Mouse (Mus musculus) adrenal gland, adult 8-10 months (tissue): ENCODE data around the gene Gm17268. TPM values are rescaled to one million over a fixed set of nuclear protein-coding genes. Genes with fewer than 3 reads are reported as not detected.
A peak's percentile ranks its signal among the peaks of the same experiment; 100 is the strongest.

Experiments
- DNase-seq: peaks from one replicate; pipeline ENCODE4 v3.0.0; 2022
- total RNA-seq, 4 experiments: library from RNA; stranded (reverse); gene quantifications; 2 replicates each; pipeline ENCODE4 v1.2.4; 2022

Gm17268 gene
- total RNA-seq = not detected

DNA sequence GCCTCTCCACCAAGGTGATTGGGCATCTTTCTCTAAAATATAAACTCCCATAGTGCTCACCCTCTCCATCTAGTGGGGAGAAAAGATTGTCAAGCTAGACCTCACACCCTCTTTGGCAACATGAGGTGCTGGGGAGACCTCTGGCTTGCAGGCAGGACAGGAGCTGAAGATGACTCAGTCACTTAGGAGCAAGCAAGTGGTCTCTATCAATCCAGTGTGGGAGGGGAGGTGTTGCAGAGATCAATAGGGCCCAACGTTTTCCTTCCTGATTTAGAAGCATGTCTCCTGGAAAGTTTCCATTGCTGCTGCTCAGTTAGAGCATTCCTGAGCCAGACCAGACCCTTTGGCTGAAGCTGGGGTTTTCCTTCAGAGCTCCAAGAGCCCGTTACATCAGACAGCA lies at the start of gene Gm17268:
Gene Gm17268 (minus strand): TSS at position 28 of the 400 bp plus-strand sequence.
- DNase-seq = no peak

DNA sequence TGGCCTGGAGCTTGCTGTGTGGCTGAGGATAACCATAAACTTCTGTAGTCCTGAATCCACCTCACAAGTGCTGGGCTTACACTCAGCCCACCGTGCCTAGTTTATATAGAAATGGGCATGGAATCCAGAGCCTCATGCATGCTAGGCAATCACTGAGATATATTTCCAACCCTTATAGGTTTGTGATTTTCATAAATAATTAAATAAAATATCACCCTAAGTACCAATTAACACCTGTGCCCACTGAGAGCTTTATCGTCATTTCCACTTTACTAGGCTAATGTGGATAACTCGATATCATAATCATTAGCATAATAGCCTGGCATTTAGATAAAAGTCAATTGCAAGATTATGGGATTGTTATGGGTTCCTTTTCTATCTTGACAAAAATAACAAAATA lies 46.0 kb upstream of the Gm17268 start:
- no peak for DNase-seq

DNA sequence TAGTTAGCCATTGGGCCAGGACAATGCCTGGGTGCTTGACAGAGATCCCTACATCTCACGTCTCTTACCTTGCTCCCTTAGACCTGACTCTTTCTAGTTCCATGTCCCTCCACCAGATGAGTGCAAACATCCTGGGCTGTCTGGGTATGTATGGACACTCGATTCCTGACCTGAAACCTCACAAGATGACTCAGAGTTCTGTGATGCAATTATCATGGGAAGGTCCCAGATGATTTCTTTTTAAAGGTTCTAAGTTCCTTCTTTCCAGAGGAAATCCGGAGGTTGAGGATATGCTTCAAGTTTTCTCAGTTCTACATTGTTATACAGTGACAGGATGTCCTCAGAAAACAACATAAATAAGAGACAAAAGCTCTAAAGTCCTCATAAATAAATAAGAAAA lies 42.5 kb upstream of the Gm17268 start:
- DNase-seq = no peak

DNA sequence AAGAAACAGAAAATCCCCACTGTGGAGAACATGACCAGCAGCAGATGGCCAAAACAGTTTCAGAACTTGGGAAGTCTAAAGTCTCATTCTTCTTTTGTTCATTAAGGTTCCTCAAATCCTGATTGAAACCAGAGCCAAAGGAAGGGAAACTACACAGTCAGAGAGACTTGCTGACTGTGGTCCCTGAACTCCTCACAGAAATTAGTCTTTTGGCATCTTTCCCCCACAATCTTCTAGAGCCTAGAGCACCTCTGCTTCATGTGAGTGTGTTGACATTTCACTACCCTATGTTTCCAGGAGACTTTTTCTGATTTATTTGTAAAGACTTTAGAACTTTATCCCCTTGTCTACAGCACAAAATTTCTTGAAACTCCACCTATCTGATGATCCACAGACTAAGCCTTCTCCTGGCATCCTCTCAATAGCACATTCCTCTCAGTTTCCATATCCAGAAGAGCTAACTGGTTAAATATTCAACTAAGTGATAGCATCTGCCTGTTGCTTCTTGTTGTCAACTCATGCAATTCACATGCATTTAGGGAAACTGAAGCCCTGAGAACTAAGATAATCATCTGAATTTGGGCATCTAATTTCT lies 39.9 kb upstream of the Gm17268 start:
- no peak for DNase-seq

DNA sequence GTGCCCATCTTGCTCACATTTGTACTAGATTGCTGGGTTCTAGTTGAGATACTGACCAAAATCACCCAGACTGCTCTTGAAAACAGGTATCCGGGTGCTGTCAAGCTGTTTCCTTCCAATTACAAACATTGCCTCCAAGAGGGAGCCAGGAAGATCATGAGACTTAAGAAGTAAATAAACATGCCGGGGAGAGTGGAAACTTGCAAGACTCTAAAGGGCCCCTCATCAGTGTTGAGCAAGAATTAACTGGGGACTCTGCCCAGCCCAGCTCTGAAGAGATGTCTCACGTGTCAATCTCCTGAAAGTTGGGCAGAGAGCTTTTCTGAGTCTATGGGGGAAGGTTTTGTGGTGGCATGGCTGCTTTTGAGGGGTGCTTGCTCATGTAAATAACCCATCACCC lies 38.7 kb upstream of the Gm17268 start:
- no peak for DNase-seq

DNA sequence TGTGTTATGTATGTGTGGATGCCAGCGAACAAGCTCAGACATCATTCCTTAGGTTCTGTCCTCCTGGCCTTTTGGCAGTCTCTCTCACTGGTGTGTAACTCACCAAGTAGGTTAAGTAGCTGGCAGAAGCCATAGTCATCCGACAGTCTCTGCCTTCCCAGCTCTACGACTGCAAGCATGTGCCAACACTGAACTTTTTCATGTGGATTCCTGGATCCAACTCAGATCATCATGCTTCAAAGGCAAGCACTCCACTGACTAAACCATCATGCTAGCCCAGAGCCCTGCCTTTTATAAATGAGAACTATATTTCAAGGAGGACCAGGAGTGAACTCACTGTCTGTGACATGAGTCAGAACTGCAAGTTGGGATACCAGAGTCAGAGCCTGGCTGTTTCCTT lies 35.3 kb upstream of the Gm17268 start:
- no peak for DNase-seq

DNA sequence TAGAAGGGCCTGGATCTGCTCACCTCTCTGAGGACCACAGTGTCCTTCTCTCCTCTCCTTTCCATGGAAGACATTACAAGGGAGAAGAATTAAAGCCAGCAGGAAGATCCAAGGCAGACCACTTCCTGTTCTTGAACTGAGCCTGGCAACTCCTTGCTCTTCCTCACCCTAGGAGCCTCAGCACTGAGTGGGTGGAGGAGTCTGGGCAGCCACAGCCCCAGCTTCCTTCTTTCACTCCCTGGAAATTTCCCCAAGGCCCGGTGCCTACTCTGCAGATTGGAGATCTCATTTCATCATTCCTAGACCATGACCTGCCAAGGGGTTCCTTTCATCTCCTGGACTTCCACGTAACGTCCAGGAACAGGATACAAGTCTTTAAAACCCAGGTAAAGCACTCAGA lies 34.6 kb upstream of the Gm17268 start:
- DNase-seq = no peak

DNA sequence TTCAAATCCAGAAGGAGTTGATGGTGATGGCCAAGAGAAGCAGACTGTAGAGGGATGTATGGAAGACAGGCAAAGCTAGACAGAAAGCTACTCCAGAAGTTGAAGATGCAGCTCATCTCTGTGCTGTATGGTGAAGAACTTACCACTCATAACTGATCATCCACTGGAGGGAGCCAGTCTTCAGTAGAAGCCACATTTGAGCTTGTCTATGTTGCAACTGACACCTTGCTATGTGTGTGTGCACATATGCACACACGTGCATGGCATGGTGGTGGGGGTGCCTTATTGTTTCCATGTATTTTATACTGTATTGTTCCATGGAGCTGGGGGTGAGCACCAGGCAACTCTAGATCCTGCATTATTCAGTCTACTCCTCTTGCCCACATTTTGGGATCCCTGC lies 34.0 kb upstream of the Gm17268 start:
- DNase-seq = no peak

DNA sequence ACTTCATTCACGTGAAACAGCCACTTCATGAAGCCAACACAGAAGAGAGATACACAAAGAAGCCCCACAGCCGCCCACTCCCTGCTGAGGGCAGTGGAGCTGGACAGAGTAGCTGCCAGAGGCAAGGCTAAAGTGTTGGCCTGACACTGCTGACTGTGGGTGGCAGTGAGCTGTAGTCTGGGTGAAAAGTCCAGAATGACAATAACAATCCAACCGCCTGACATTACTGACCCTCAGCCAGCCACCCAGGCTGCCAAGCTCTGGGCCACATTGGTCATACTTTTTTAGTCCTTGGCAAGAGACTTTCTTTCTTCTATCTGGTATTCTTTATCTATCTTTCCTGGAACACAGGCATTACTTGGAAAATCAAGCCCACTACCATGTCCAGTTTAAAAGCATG lies 32.7 kb upstream of the Gm17268 start:
- DNase-seq = no peak

DNA sequence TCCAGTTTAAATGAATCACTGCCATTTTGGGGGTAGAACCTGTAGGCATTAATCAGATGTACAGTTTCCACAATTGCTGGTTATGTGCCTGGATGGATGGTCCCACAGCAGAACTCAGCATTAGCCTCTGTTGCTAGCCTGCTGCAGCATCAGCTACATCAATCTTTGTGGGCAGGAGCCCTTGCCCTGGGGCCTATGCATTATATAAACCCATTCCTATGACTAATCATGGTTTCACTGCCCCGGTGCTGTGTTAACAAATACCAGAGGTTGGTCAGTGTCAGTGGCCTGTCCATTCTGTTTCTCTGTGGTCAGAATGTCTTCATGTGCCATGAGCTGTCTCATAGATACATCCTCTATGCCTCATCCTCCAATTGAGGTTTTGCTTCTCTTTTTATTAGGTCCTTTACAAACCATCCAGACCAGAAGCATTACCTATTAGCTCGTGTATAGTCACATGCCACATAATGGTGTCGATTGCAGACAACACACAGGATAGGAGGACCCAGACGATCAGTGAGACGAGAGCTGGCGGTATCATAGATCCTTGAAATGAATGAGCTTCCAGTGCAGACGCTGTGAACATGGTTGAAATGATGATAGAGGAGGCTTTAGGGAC lies 28.7 kb upstream of the Gm17268 start:
- DNase-seq = no peak

DNA sequence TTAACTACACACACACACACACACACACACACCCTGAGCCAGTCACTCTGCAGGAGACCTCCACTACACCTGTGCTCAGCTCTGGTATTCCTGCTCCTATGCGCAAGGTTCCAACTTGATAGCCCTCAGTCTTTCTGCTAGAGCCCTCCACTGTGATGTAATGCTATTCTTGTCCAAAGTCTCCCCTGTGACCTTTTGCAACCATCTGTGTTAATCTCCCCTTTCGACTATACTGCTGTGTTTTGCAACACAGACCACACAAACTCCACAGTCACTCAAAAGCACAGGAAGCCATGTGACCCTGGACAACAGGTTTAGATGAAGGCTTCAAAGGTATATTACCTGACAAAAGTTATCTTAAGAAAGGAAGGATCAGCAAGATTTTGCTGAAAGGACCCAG lies 25.1 kb upstream of the Gm17268 start:
- no peak for DNase-seq

DNA sequence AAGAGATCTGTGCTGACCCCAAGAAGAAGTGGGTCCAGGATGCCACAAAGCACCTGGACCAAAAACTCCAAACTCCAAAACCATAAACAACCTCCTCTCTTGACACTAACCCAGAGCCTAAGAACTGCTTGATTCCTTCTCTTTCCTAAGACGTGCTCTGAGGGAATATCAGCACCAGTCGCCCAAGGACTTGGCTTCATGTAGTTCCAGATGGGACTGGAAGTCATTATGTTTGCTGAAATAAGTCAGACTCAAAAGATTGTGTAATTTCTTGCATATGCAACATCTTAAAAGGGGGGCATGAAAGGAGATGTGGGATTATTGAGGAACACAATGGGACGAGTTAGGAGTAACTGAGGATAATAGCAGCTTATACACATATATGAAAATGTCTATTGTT lies 23.9 kb upstream of the Gm17268 start:
- DNase-seq = no peak

DNA sequence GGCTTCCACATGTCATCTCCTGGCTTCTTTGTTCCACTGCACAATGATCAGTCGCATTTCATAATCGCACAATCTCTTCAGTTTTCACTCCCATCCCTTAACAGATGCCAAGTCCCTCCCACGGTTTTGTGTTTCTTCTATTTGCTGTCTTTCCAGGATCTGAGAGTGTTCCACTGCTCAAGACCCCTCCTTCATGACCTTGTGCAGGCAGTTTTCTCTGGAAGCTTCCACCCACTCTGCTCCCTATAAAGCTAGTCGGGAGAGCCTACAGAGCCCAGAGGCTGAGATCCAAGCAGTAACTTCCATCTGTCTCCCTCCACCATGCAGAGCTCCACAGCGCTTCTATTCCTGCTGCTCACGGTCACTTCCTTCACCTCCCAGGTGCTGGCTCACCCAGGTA lies 19.3 kb upstream of the Gm17268 start, which contains the start of gene Ccl11:
Gene Ccl11 (plus strand): TSS at position 178 of the 400 bp plus-strand sequence.
- DNase-seq = no peak

DNA sequence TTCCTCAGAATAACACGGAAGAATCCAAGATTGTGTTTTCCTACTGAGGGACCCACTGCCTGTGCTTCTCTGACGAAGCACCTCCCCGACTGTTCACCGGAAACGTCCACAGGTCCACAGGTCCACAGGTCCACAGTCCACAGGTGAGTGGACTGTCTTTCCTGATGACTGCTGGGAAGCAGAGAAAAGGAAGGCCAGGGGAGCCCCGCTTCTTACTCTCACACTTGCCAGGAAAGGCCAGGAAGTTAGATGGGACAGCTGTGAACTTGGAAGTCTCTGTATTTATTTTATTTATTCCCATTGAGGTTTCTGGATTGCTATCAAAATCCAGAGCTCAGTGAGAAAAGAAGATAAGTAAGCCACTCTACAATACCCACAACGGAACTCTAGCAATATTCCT lies 15.5 kb upstream of the Gm17268 start:
- no peak for DNase-seq

DNA sequence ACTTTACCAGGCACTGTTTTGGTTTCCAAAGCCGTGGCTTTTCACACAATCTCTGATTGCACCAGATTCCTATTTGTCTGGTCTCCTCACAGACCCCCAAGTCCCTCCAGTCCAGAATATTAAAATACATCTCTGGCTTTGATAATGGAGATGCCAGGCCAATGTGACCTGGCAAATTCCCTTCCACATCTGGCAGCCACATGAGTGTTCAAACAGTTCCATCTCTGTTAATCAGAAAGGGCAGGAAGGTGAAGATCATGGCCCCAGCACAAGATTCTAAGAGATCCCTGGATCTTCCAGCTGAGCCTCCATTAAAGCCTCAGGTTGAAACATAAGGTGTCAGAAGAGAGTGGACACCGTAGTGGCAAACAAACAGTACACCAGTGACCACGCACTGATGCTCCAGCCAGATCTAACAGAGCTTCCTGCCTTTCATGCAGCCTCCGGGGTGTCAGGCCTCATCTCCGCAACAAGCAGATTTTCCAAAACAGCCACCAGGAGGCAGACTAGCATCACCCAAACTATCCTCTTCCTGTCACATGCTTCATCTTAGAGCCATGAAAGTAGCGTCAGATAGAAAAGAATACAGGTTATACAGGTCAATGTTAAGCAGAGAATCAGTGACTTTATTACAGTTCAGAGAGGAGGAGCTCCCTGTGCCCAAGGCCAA lies 9.5 kb upstream of the Gm17268 start:
- DNase-seq = peak; percentile 34

DNA sequence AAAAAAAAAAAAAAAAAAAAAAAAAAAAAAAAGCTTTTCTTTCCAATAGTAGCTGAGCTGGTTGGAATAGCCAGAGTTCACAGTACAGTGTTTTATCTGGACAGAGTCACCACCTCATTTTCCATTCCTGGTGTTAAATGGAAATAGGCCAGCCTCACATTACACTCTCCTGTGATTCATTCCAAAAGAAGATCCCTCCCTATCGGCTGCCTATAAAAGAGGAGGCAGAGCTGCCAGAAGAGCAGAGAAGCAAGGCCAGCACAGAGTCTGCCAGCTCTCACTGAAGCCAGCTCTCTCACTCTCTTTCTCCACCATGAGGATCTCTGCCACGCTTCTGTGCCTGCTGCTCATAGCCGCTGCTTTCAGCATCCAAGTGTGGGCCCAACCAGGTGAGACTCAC lies 7.1 kb upstream of the Gm17268 start, which contains the start of gene Ccl7:
Gene Ccl7 (plus strand): TSS at position 242 of the 400 bp plus-strand sequence.
- DNase-seq = peak; percentile 53

DNA sequence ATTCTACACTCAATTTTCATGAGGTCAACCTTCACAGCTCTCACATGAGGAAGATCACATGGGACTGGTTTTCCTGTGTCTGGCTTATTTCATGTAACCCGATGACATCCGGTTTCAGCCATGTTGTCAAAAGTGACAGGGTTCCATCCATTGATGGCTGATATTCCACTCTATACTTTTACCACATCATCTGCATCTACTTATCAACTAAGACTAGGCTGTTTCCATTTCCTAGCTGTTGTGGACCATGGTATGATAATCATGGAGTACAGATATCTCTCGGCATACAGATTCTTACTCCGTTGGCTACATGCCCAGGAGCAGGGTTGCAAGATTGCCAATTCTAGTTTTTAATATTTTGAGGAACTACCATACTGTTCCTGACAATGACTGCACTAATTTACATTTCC lies 3.3 kb upstream of the Gm17268 start:
- no peak for DNase-seq

DNA sequence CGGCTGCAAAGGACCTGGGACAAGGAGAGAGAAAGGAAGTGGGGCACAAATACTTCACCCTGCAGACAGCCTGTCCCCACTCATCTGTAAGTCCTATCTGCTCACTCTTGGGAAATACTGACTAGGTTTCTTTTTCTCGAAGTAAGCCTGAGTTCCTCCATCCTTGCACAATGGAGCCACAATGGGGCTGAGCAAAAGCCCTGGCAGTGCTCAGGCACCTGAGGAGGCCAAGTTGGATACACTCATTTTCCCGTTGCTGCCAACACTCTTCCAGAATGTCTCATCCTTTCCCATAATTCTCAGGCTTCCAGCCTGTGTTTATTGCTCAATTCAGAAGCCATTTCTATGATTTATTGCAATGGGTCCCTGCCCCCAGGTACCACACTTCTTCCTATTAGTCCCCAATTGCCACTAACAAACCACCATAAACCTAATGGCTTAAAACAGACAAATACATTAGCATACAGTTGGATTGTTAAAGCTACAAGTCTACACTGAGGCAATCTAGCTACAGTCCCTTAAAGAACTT lies 834 bp upstream of the Gm17268 start:
- DNase-seq = no peak

DNA sequence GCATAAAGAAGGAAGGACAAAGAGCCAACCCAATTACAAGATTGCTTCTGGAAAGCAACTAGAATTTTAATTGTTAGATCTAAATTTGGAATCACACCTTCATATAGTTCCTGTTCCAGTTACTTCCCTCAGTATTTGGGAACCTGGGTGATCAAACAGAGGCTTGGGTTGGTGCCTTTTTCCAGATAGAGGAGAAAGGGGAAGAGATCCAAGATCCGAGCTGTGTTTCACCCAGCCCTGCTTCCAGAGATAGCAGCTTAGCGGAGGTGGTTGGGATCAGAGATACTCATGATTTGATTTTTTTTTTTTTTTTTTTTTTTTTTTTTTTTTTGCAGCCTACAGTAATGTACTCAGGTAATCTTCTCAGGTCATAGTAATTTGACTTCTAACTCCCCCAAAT lies 2.5 kb downstream of the Gm17268 start:
- DNase-seq = no peak

DNA sequence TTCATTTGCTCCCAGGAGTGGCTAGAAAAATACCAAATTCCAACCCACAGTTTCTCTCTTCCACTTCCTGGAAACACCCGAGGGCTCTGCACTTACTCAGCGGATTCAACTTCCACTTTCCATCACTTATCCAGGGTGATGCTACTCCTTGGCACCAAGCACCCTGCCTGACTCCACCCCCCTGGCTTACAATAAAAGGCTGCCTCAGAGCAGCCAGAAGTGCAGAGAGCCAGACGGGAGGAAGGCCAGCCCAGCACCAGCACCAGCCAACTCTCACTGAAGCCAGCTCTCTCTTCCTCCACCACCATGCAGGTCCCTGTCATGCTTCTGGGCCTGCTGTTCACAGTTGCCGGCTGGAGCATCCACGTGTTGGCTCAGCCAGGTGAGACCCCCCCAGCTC lies 3.0 kb downstream of the Gm17268 start, which contains the start of gene Ccl2:
Gene Ccl2 (plus strand): TSS at position 216 of the 400 bp plus-strand sequence.
- DNase-seq = peak; percentile 71

DNA sequence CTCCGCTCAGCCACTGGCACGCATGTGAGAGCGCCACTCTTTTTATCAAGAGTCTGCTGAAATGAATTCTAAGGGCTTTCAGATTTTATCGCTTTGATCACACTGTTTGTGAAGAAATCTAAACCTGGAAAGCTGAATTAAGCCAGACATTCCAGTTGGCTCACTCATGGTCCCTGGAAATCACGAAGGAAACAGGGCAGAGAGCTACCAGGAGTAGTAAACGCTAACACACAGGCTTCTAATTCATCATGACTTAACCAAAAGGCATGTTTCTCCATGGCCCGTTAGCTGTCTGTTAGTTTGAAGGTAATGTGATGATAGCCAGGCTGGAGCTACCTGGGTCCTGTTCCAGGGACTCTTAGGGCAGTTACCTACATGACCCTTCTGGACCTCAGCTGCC lies 3.9 kb downstream of the Gm17268 start:
- no peak for DNase-seq

DNA sequence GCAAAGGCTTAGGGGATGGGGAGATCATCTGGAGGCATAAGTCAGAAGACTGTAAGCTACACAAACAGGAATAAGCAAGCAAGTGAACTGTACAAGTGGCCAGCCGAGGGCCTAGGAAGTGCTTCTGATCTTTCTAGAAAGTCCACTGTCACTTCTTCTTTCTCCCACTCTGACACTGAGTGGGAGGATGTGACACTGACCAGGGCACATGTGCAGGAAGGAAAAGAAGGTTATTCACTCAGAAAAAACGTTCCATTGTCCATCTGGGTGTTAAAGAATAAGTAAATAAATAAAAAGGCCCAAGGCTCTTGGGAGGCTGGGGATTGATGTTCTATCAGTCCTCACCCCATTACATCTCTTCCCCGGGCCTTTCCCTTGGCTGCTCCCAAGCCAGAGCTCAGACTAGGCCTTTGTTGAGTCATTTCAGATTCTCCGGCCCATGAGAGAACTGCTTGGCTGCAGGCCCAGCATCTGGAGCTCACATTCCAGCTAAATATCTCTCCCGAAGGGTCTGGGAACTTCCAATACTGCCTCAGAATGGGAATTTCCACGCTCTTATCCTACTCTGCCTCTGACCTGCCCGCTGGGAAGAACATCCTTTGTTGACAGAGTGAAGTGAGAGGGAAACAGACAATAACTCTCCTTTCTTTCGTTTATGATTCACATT lies 5.6 kb downstream of the Gm17268 start:
- peak; percentile 59 for DNase-seq

DNA sequence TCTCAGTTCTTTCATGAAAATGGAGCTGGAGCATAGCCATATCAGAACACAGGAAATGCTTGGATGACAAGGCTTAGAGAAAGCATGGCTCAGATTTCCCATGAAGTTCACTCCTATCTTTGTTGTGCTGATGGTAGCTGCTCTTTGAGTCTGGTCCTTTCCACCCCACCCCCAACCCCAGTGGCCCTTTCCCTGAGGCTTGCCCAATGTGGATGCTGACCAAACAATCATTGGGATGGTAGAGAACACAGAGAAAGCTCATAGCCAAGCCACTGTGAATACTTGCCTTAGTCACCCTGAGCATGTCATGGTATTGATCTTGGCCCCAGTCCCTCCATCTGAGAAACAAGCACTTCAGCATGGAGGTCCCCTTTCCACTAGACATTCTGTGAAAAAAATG lies 6.2 kb downstream of the Gm17268 start:
- DNase-seq = no peak
